Mouse (Mus musculus) gastrocnemius, postnatal 25 days (tissue): ENCODE data around the gene Gatad2a. TPM values are rescaled to one million over a fixed set of nuclear protein-coding genes. Genes with fewer than 3 reads are reported as not detected.
"Not testable (repeated sequence)": the region's sequence is repeated elsewhere in the genome, so short reads cannot be mapped to it uniquely, and the experiment has no call there.

Experiments used
- DNase-seq: peaks from one replicate; pipeline ENCODE4 v3.0.0; 2022
- total RNA-seq, 2 experiments: library from RNA; stranded (reverse); gene quantifications; 1 replicate in 1 of 2; 2 replicates in 1 of 2; pipeline ENCODE4 v1.2.3; 2021

Gene Gatad2a
- total RNA-seq, 2 experiments from 2014 or later = 25.4 to 26.2 TPM

DNA sequence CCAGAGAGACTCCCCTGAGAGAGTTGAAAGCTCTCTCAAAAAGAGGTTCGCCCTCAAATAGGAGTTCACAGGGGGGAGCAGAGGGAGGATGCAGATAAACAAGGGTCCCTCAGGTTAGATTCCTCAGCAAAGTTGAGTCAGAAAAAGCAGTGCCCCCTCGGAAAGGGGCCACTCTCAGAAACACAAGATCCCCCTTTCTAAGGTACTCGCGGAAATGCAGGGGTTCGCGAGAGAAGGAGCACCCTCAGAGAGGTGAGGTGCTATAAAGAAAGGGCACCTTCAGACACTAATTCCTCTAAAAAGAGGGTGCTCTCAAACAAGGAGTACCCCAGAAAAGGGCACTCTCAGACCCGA, 785 bp downstream of the Gatad2a start:
- DNase-seq = peak; percentile 7

DNA sequence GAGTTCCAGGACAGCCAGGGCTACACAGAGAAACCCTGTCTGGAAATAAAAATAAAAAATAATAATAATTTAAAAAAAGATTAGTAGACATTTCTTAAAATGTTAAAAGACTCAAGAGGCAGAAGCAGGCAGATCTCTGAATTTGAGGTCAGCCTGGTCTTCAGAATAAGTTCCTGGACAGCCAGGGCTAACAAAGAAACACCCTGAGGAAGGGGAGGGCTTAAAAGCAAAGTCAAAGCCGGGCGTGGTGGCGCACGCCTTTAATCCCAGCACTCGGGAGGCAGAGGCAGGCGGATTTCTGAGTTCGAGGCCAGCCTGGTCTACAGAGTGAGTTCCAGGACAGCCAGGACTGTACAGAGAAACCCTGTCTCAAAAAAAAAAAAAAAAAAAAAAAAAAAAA, 7.2 kb downstream of the Gatad2a start:
- not testable (repeated sequence) for DNase-seq

DNA sequence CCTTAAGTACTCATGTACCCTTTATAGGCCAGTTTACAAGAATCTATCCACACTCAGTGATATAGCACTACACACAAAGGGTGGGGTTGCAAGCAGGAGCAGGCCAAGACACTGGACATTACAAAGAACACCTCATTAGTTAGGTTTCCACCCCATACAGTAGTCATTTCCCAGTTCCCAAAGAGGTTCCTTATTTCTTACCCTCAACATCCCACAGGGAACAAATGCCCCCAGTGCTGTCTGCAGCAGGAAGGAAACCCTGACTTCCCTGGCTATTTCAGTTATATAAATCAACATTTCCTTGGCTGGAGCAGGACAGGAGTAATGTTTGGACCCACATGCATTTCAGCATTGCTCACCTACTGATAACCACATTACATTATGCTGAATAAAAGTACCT, 8.4 kb downstream of the Gatad2a start:
- no peak for DNase-seq

DNA sequence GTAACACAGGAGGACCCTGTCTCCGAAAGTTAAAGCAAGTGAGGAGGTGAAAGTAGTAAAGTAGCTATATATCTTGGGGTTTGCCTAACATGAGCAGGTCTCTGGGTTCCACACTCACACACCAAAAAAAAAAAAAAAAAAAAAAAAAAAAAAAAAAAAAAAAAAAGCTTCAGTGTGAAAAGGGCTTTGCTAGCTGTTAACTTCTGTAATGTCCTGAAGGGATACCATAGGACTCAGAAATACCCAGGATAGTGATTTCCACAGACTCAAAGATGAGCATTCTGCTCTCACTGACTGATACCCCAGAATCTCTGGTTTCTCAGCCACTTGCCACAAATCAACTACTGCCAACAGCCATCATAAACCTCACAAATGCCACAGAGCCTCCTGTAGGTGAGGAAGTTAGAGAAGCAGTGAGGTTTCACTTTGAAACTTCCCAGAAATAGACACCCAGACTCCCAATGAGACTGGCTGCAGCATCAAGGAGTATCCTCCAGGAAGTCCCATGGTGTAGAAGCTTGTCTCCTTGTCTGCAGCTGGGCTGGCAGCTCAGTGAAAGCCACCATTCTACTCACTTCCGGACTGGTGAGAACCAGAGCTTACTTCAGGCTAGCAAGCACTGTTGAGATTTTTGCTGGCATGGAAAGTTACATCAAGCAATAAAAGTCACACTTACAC, 11.2 kb downstream of the Gatad2a start:
- no peak for DNase-seq

DNA sequence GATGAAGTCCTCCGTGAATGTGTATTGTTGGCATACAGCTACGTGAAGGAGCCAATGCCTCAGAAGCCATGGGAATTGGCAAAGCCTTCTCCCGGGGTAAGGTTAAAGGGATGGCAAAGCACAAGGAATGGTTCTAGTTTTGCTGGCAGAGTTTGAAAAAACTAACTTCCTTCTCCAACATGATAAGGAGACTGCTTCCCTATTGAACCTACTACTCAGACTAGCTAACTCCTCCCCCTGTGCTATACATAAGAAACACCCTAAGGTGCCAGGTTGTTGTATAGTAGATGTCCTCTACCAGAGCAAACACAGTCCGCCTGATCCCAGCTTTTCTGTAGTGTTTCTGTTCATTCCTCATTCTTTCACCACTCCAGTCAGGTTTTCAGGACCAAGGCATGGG, 17.7 kb downstream of the Gatad2a start:
- no peak for DNase-seq

DNA sequence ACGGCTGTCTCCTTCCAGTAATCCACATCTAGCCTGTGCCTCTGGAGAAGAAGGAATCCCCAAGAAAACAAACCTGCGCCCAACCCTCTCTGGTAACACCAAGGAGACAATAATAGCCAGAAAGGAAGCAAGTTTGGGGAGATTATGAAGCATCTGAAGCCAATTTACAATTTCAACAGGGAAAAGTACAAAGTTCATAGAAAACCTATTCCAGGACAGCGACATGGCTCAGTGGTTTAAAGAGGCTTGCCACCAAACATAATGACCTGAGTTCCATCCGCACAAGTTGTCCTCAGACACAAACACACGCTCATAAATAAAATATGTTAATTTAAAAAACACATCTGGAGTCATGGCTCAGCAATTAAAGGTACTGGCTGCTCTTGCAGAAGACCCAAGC, 21.4 kb downstream of the Gatad2a start:
- DNase-seq = no peak

DNA sequence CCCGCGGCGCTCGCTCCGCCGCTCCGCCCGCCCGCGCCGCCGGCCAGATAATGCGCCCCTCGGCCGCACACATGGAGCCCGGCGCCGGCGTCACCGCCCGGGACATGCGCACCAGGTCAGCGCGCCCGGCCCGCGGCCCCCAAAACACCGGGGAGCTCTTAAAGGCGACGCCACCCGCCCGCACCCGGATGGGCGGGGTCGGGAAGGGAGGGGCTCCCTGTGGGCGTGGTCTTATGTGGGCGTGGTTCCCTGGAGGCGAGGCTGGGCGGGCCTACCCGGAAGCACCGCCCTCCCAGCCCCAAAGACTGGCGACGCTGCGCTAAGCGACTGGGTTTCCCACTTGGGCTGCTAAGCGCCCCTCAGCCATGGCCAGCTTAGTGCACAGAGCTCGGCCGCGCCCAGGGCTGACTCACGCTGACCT, 22.0 kb downstream of the Gatad2a start:
- peak; percentile 97 for DNase-seq

DNA sequence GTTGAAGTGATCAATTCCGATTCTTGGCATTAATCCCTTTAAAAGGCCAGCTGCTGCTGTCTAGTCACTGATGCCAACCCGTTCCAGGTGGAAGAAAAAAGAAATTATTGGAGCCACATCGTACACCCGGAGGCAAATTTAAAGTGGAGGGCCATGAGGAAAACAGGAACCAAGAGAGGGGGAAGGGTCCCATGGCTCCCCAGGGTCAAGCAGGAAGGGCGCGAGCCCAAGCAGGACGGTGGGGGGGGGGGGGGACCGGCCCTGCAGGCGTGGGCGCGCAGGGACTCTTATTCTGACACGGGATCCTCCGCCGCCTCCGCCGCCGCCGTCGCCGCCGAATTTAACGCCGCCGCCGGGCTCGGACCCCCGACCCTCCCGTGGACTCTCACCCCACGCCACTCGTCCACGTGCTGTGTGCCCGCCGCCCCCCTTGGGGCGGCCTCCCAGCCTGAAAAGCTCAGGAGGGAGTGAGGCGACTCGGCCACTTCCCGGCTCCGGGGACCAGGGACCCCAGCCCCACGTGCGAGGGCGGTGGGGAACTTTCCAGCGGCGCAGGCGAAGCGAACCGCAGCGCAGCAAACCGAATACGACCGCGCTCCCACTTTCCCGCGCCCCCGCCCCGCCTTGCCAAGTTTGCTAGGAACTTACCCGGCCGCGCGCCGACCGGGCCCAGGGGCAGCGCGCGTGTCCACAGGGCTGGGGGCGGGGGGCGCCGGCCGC, 22.6 kb downstream of the Gatad2a start:
- peak; percentile 57 for DNase-seq

DNA sequence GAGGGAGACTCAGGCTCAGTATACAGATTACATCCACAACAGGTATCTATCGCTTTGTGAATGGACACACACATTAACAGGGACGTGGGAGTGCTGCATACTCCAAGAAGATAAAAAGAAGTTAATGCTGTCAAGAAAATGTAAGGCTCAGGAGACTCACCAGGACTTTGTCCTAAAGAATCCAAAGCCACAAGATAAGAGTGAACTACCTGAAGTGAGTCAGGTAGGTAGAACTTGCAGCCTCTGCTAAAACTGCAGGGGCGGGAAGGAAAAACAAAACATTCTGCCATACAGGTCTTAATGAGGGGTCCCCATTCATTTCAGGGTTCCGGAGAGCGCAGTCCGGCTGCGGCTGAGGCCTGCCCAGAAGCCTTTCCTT, 23.1 kb downstream of the Gatad2a start:
- DNase-seq = no peak

DNA sequence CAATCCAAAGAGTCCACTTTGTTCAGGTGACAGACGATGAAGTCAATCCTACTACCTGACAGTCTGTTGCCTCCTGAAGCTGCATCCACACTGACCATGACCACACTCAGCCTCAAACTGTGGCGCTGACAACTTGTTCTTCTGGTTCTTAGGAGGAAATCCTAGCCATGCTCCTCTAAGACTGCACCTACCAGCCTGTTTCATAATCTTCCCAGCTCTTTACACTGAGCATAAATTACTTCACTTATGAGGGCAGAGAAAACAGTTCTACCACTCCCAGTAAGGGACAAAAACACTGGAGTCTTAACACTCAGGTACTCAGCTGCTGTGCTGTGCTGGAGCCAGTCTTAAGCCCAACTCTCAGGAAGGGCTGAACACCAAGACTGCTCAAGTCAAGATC, 25.3 kb downstream of the Gatad2a start:
- no peak for DNase-seq

DNA sequence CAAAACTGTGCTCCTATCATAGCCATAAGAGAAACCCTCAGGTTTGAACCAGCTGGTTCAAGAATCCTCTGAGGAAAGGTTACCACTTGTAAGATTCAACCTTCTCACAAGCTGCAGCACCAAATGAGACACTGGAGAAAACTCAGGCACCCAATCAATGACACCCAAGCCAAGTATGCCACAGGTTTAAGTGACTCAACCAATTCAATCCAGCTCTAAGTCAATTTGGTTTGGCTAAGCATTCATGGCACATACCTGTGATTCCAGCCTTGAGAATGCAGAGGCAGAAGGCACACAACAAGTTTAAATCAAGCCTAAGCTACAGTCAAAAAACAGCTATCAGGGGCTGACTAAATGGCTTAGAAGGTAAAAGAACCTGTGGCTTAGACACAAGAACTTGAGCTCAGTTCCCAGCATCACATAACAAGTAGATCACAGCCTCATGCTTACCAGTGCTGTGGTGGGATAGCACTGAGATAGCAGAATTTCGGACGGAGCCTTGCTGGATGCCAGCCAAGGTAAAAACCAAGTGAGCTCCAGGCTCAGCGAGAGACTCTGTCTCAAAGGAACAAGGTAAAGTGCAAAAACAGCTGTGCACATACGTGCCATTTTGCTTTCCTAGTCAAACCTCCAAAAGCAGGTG, 28.8 kb downstream of the Gatad2a start:
- DNase-seq = no peak

DNA sequence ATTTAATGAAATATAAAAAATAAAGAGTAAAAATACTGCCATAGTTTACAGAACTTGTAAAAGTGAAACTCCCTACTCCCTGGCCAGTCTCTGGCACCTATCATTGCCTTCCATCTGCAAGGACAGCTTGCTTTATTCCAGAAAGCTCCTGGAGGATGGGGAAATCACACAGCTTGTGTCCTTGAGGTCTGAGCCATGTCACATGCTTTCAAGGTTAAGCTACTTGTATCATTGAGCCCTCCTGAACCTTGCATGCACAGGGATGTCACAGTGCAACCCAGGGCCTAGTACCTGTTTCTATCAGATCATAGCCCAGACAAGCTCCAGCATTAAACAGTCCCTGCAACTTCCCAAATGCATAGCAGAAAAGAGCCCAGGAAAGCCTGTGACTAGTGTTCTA, 36.9 kb downstream of the Gatad2a start:
- no peak for DNase-seq

DNA sequence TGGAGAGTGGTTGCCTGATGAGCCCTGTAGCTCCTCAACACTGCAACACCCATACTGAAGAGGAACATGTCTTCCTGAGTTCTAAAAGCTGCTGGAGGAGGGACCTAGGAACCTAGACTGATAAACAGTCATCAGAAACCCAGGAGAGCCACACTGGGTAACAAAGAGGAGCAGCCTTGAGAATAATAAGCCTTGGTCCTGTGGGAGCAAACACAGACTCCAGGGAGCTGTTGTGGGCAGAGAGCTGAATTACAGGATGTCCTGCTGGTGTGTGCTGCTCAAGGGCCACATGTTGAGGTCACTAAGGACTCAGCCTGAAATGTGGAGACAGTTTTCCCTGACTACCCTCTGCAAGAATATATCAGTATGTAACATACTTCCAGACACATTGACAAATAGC, 38.3 kb downstream of the Gatad2a start:
- peak; percentile 24 for DNase-seq

DNA sequence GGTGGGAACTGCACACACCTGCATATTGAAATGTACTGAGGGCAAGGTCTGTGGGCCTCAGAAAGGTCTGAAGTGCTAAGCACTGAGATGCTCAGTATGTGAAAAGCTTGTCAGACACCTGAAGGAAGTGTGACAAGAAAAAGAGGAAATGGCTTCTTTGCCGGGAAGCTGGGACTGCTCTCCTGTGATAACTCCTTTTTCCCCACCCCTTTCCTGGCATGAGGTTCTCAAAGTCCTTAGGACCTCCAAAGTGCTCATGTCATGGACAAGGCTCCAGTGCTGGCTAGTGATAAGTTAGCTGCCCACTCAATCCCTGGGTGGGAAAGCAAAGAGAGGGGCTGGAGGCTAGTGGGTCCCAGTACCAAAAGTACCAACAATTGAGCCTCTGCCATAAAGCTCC, 38.8 kb downstream of the Gatad2a start:
- DNase-seq = no peak

DNA sequence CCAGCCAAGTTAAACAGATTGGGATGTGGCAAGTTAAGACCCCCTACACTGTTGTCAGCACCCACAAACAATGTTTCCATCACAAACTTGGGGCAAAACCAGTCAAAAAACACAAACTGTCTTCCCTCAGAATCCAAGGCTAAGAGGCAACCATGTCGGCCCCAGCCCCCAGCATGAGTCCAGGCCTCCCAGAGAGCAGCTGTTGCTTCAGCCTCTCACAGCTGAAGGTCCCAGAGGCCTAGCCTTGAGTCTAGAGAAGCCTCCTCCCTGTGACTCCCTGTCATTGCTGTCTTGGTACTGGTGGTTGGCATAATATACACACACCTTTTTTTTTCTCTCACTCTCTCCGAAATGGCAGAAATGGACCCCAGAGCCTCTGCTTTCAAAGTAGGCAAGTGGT, 39.5 kb downstream of the Gatad2a start:
- no peak for DNase-seq

DNA sequence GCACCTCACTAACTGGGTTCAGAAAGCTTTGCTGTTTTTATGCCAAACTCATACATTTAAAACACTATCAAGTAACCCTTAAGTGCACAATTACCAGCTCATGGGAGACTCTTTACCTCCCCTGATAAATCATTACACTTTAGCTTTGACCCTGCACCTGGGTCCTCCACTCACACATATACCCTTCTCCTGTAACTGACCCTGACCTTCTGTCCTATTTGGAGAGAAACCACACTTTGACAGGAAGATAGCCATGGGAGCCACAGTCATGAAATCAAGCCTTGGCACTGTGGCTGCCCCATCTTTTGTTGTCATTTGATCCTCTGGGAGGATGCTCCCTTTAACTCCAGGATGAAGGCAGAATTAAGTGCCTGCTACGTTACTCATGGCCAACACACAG, 41.5 kb downstream of the Gatad2a start:
- no peak for DNase-seq

DNA sequence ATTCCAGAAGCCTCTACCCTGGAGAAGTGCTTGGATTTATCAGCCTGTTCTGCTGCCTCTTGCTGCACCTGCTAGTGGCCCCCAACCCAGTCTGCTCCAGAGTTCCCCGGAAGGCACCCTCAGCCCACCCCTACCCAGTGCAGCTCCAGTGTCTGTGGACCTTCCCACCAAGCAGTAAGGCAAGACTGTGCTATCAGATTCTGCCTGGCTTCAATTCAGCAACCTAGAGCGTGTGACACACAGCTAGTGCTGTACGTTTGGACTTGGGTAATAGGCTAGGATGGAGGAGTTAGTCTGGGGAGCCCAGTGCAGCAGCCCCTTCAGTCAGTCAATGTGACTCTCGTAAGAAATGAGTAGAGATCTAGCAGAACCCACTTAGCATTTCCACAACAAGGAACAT, 42.0 kb downstream of the Gatad2a start:
- DNase-seq = no peak

DNA sequence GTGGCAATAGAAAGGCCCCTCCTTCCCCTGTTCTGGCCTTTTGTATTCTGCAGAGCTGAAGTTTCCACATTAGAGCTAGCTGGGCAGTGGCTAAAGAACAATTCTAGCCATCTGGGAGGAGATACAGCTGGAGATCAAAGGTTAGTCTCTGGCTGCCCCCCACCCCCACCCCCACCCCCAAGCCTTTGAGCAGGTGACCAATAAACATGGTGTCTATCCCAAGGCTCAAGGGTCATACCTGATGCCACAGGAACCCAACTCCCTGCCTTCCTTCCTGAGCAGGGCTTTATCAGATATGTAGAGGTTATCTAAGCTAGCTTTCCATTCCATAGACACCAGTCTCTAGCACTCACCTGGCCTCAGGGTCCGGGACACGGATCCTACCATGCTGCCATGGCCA, 45.9 kb downstream of the Gatad2a start:
- no peak for DNase-seq

DNA sequence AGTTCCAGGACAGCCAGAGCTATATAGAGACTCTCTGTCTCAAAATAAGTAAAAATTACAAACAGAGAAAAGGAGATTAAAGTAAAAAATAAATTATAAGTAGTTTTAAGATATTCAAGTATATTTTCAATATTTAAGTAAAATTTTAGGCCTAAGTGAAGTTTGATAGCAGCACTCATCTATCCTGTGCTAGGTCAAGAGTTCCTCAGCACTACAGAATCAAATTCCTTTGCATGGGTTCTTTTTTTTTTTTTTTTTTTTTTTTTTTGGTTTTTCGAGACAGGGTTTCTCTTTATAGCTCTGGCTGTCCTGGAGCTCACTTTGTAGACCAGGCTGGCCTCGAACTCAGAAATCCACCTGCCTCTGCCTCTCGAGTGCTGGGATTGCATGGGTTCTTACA, 53.7 kb downstream of the Gatad2a start:
- not testable (repeated sequence) for DNase-seq

DNA sequence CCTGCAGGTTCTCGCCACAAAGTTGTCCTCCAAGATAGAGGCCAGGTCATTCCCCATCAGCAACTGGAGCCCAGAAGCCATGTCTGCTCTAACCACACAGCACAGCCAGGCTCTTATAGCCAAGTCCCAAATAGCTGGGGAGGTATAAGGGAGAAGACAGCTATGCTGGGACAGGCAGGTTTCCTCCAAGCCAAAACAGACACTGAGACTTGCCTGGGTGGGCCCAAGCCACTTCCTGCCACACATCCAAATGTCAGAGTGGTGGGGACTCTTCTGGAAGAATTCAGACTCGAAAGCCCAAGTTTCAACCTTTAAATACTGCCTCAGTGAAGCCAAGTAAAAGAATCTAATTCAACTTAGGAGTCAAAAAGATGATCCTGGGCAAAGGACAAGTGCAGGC, 55.8 kb downstream of the Gatad2a start:
- no peak for DNase-seq

DNA sequence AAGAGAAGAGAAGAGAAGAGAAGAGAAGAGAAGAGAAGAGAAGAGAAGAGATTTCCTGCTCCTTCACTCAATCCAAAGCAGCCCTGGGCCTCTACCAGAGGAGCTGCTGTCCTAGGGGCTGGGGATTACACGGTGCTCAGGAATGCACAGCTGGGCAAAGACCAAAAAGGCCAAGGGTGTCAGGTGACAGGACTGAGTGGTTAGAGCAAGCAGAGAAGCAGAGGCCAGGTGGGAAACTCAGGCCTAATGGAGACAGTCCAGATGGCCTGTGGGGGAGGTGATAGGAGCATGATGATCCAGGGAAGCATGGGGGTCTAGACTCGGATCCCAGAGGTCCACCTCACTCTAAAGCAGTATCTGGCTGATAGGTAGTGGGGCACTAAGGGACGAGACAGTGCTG, 56.6 kb downstream of the Gatad2a start:
- peak; percentile 73 for DNase-seq

DNA sequence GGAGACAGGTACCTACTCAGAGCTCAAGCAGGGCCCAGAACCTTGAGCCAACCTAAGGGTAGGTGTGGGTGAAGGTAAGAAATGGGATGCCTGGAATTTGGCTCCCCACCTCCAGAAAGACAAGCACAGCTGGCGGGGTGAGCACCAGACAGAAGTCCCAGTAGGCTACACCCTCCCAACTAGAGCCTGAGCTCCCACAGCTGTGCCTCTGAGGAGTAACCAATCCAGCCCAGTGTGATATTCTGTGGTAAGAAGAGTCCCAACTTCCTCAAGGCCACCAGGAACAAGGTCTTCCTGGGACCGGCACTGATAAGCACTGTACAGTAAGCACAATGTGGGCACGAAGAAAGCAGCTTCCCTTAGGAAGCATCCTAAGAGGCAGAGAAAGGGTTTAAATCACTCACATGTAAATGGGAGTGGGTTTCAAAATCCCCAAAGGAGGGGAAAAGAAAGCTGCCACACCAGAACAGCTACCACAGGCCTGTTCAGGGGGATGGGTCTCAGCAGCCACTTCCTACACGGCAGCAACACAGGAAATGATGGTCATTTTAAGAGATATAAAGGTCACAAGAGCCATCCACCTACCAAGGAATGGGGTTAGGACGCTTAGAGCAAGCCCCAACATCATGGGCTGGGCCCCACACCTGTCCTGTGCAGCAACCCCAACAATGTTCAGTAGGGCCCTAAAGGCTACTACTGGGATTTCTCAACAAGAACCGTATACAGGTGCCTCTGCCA, 57.8 kb downstream of the Gatad2a start:
- DNase-seq = no peak

DNA sequence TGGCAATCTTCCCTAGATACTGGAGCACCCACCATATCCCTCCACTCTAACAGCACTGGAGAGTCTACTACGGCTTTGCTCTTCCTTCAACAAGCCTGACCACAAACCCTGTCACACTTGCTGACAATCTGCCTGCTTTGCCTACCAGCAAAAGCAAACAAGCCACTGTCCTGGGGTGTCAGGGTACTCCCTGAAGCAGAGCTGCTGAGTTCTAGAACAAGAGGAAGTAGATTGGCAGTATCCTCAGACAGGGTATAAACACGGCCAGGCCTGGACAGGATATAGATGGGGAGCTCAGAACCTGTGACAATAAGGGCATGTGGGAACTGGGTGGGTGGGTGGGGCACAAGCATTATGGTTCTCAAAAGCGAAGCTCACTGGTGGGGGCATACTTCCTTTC, 58.7 kb downstream of the Gatad2a start:
- no peak for DNase-seq
